Mouse (Mus musculus) intestine, postnatal 0 days (tissue): ENCODE measurements at regions not wholly inside any gene's neighbourhood (a gene's known extent, or its start where the extent isn't known, plus 50 kb on each side); places are given as distances from the start of the nearest gene placed in this dataset.

Source experiments
- ATAC-seq: fragments of 200-750 bp; cut with Nextera tagmentation; 2 replicates; pipeline ENCODE4 v1.8.0; 2017; ENCODE audit warnings: mild to moderate bottlenecking, moderate TSS enrichment, moderate library complexity
- H3K27ac ChIP-seq: fragments of 300-500 bp; sonication (generic); 2 replicates; pipeline ENCODE4 v1.5.1; 2014; ENCODE audit warnings: mild to moderate bottlenecking, low read depth, low read length, moderate library complexity
- H3K27me3 ChIP-seq: fragments of 300-500 bp; sonication (generic); replicated peaks from 2 replicates; pipeline ENCODE4 v1.6.1; 2014; ENCODE audit warnings: low read length, mixed read lengths; ENCODE audit not compliant: control insufficient read depth, insufficient read depth
- H3K36me3 ChIP-seq: fragments of 300-500 bp; sonication (generic); 2 replicates; pipeline ENCODE4 v1.6.1; 2014; ENCODE audit warnings: mild to moderate bottlenecking, moderate library complexity; ENCODE audit not compliant: control insufficient read depth, insufficient read depth
- H3K4me1 ChIP-seq: fragments of 300-500 bp; sonication (generic); replicated peaks from 2 replicates; pipeline ENCODE4 v1.6.1; 2014; ENCODE audit warnings: antibody characterized with exemption, low read length, mixed read lengths; ENCODE audit not compliant: control insufficient read depth, insufficient read depth
- H3K4me2 ChIP-seq: fragments of 300-500 bp; sonication (generic); replicated peaks from 2 replicates; pipeline ENCODE4 v1.6.1; 2014; ENCODE audit warnings: low read depth, mild to moderate bottlenecking, moderate library complexity
- H3K4me3 ChIP-seq: fragments of 300-500 bp; sonication (generic); 2 replicates; pipeline ENCODE4 v1.5.1; 2014; ENCODE audit warnings: low read depth, low read length
- H3K9ac ChIP-seq: fragments of 300-500 bp; sonication (generic); 2 replicates; pipeline ENCODE4 v1.6.1; 2014; ENCODE audit warnings: mild to moderate bottlenecking, low read depth, low read length
- H3K9me3 ChIP-seq: fragments of 300-500 bp; sonication (generic); 2 replicates; pipeline ENCODE4 v1.6.1; 2016; ENCODE audit warnings: mixed run types; ENCODE audit not compliant: control insufficient read depth
- CTCF ChIP-seq: sonication (generic); IDR thresholded peaks from 2 replicates; pipeline ENCODE4 v1.5.1; 2016; ENCODE audit warnings: low read depth, mild to moderate bottlenecking, control low read depth, antibody characterized with exemption, moderate library complexity
- WGBS: fragments of 180-500 bp; shearing (Covaris S2); extraction: QIAGEN DNeasy Blood & Tissue Kit; methylation state at CpG from one replicate; pipeline ENCODE4 v1.1.7; 2014; 5-methylcytosine and 5-hydroxymethylcytosine counted together

DNA sequence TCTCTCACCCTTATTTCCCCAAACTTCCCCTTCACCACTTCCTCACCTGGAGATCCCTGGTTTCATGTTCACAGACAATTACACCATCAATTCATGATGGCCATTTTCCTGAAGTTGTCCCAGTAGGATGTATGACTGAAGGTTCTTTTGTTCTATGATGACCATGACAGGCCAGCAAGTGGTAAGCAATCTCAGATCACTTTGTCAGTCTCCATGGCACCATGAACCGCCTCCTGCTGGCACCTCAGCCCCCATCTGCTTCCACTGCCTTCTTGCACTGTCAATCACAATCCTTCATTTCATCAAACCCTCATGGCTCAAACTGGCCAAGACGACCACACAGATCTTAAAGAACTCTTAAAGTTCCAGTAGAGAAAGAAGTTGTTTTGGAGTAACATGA, 297.9 kb upstream of the Slc24a5 start:
- 90% methylated on average over 2 of the region's 2 CpGs for WGBS
- H3K27ac ChIP-seq, result no peak overlapping the region
- TF ChIP-seq CTCF, result no peak
- H3K9me3 ChIP-seq, result no peaks in the 10 kb centered on the region
- no peak overlapping the region for H3K4me3 ChIP-seq
- no peaks in the 10 kb centered on the region for H3K27me3 ChIP-seq
- H3K4me1 ChIP-seq, result no peaks in the 10 kb centered on the region
- H3K36me3 ChIP-seq, result no peaks in the 10 kb centered on the region
- H3K9ac ChIP-seq, result no peak overlapping the region
- no peak overlapping the region for H3K4me2 ChIP-seq
- ATAC-seq, result no peak

DNA sequence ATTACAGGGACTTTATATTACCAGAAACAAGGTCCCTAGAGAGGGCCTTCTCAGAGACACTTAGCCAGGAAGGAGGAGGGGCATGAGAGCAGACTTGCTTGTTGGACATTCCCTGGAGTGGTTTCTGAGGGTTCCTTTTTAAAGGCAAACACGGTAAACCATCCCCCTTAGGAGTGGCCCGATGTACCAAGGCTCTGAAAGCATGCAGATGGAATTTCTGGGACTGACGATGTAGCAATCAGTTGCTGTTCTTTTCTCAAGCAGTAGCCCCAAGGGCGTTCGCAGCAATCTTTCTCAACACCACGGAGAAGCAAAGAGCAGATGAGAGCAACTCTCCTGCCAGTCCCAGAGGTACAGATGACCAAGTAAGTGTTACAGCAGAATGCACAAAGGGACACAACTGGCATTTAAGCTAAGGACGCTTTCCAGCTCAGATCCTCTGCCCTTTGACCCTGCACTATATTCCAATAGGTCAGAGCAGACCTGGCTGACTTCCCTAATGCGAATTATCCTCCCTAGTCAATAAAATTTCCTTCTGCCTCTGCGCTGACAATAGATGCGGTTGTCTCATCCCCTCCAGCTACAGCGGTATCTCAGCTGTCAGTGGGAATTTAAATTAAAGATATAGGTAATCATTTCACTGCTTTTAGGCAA, 295.7 kb upstream of the Slc24a5 start:
- Histone ChIP-seq H3K27me3 (no peaks in the 10 kb centered on the region), H3K4me1 (no peaks in the 10 kb centered on the region), H3K4me2 (no peak overlapping the region), H3K36me3 (no peaks in the 10 kb centered on the region), H3K4me3 (no peak overlapping the region), H3K27ac (no peak overlapping the region), H3K9me3 (no peaks in the 10 kb centered on the region), H3K9ac (no peak overlapping the region)
- WGBS, result 53% methylated on average over 11 of the region's 11 CpGs
- no peak for ATAC-seq
- TF ChIP-seq CTCF, result no peak

DNA sequence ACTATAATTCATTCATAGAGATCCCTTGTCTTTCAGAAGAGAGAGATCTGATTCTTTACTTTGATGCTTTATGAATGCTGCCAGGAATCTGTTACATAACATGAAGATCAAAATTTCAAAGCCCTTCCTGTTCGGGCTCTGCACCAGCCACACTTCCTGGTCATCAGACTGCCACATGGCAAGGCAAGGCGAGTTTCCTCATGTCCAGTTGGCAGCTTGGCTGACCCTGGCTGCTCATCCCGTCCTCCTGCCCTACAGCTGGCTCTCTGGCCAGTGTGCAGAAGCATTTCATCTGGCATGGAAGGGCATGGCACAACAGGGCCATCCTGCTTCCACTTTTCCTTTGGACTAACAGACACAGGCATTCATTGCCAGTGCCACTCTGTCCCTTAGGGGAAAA, 292.2 kb upstream of the Slc24a5 start:
- ATAC-seq, result no peak
- no peaks in the 10 kb centered on the region for H3K36me3 ChIP-seq
- 69% methylated on average over 3 of the region's 3 CpGs for WGBS

DNA sequence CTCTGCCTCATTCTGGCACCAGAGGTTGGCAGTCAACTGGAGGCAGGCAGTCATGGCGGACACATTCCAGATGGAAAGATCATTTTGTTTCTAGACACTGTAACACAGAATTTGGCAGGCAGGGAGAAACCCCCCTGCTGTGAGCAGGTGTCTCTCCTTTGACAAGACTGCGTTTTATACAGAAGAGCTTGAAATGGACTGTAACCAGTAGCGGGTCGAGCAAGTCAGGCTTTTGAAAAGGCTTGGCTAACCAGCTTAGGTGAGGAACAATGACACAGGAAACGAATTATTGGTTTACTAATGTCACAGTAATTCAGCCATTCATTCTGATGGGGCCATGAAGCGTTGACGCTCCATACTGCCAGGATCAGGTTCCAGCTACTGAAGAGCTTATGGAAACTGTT, 275.3 kb upstream of the Slc24a5 start:
- no peak for ATAC-seq
- no peaks in the 10 kb centered on the region for H3K4me1 ChIP-seq
- no peak overlapping the region for H3K9ac ChIP-seq
- H3K27me3 ChIP-seq, result no peaks in the 10 kb centered on the region
- TF ChIP-seq CTCF, result no peak
- H3K4me2 ChIP-seq, result no peak overlapping the region
- no peaks in the 10 kb centered on the region for H3K36me3 ChIP-seq
- H3K9me3 ChIP-seq, result no peaks in the 10 kb centered on the region
- no peak overlapping the region for H3K27ac ChIP-seq
- 81% methylated on average over 7 of the region's 7 CpGs for WGBS
- no peak overlapping the region for H3K4me3 ChIP-seq

More for the DNA sequence above, 292.2 kb upstream of the Slc24a5 start:
- Histone ChIP-seq H3K27ac (no peak overlapping the region), H3K9ac (no peak overlapping the region), H3K4me2 (no peak overlapping the region), H3K27me3 (no peaks in the 10 kb centered on the region), H3K4me1 (no peaks in the 10 kb centered on the region), H3K9me3 (no peaks in the 10 kb centered on the region), H3K4me3 (no peak overlapping the region)
- no peak for TF ChIP-seq CTCF

DNA sequence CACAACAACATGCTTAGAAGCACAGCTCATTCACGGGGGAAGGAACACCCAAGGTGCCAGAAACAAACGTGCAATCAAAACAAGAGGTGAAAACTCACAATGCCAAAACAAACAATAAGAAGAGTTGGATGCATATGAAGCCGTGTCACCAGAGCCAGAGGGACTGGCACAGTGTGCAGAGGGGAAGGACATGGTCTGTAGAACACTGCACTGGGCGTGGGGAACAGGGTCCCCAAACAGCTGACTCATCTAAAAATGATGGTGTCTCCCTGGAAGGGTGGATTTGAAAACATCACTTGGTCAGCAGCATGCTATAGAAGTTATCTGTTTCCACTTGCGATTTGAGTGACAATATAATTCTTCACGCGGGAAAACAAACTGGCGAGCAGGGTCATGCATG, 256.2 kb upstream of the Slc24a5 start:
- no peak for ATAC-seq
- 77% methylated on average over 8 of the region's 8 CpGs for WGBS
- H3K4me2 ChIP-seq, result no peak overlapping the region
- no peak overlapping the region for H3K4me3 ChIP-seq
- H3K9me3 ChIP-seq, result no peaks in the 10 kb centered on the region
- H3K4me1 ChIP-seq, result no peaks in the 10 kb centered on the region
- no peaks in the 10 kb centered on the region for H3K27me3 ChIP-seq
- no peak overlapping the region for H3K27ac ChIP-seq
- no peak overlapping the region for H3K9ac ChIP-seq
- H3K36me3 ChIP-seq, result no peaks in the 10 kb centered on the region
- no peak for TF ChIP-seq CTCF

DNA sequence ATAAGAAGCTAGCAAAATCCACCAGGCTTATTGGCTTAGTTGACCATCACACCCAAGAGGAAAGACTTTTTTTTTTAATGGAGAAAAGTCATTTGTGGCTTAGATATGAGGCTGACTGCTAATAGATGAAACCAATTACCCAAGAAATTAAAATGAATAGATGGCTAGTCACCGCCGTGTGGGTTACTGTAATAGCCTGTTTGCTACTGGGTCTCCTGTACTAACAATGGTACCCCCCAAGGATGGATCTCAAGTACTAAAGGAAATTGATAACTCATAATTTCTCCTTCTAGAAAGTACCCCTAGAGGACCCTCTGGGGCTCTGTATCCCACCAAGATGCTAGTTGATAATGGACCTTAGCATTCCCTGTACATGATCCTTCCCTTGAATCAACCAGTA, 251.1 kb upstream of the Slc24a5 start:
- Histone ChIP-seq H3K9me3 (no peaks in the 10 kb centered on the region), H3K9ac (no peak overlapping the region), H3K36me3 (no peaks in the 10 kb centered on the region), H3K27me3 (no peaks in the 10 kb centered on the region), H3K4me1 (no peaks in the 10 kb centered on the region), H3K27ac (no peak overlapping the region), H3K4me2 (no peak overlapping the region), H3K4me3 (no peak overlapping the region)
- WGBS, result 90% methylated on average over 2 of the region's 2 CpGs
- TF ChIP-seq CTCF, result no peak
- no peak for ATAC-seq

DNA sequence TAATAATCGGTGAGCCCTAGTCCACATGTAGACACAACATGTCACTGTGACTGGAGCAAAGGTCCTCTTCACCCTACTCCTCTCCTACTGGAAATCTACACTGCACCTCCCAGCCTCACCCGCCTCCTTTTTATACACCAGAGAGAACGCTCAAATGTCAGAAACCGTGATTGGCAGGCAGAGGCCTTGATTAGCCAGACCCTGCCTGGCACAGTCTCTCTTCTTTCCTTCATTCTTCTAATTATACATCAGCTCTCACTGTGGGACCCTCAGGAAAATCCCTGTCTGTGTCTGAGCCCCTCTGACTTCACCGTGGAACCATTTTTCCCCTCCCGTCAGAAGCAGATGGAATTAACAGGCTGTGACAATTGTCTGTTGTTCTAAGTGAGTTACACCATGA, 248.1 kb upstream of the Slc24a5 start:
- no peak overlapping the region for H3K9ac ChIP-seq
- no peaks in the 10 kb centered on the region for H3K4me1 ChIP-seq
- no peak overlapping the region for H3K27ac ChIP-seq
- H3K27me3 ChIP-seq, result no peaks in the 10 kb centered on the region
- no peak for ATAC-seq
- H3K36me3 ChIP-seq, result no peaks in the 10 kb centered on the region
- H3K9me3 ChIP-seq, result no peaks in the 10 kb centered on the region
- TF ChIP-seq CTCF, result no peak
- 74% methylated on average over 6 of the region's 6 CpGs for WGBS
- H3K4me3 ChIP-seq, result no peak overlapping the region
- no peak overlapping the region for H3K4me2 ChIP-seq
